Mouse (Mus musculus): ENCODE results near the gene Gps2. TPM values are rescaled to one million over a fixed set of nuclear protein-coding genes. Genes with fewer than 3 reads are reported as not detected.

The Gps2 gene
- polyA plus RNA-seq, 1 experiment: 38.0 TPM

DNA sequence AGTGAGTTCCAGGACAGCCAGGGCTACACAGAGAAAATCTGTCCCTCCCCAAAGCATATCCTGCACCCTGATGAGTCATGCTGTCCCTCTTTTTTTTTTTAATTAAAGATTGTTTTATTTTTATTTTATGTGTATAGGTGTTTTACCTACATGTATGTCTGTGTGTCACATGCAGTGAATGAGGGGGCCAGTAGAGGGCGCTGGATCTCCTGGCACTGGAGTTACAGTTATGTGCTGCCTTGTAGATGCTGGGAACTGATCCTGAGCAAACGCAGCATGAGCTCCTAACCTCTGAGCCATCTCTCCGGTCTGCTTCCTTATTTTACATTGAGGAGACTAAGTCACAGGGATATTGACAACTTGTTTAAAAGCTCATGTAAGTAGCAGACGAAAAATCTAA, 30.6 kb upstream of the Gps2 start:
- H3K36me3 ChIP-seq (ENCODE audit: control insufficient read depth, insufficient read depth): no peaks in the 10 kb centered on the region
- TF ChIP-seq CEBPB (IDR thresholded peaks at IDR 0.05; ENCODE audit: insufficient read depth, poor library complexity, severe bottlenecking) (no peak), POLR2AphosphoS2 (IDR thresholded peaks at IDR 0.05; ENCODE audit: insufficient read length, low read depth) (no peak), USF1 (IDR thresholded peaks at IDR 0.05; ENCODE audit: low read depth) (no peak), REST (IDR thresholded peaks at IDR 0.05; ENCODE audit: insufficient read depth, insufficient read length) (no peak), TCF3 (IDR thresholded peaks at IDR 0.05; ENCODE audit: insufficient read length, low read depth) (no peak), POLR2A (IDR thresholded peaks at IDR 0.05; ENCODE audit: insufficient read length, low read depth) (no peak), TCF12 (IDR thresholded peaks at IDR 0.05; ENCODE audit: insufficient read depth, poor library complexity, severe bottlenecking) (no peak), SRF (IDR thresholded peaks at IDR 0.05; ENCODE audit: control insufficient read depth, insufficient read length, low read depth) (no peak)
- H3K79me2 ChIP-seq (ENCODE audit: control insufficient read depth, insufficient read depth): peaks cover 24% of the 10 kb centered on the region
- H3K4me3 ChIP-seq: no peak overlapping the region
- H3K27me3 ChIP-seq (ENCODE audit: control insufficient read depth, insufficient read depth, insufficient read length): no peaks in the 10 kb centered on the region
- peak overlapping the region; percentile 26 for H3K4me2 ChIP-seq (ENCODE audit: low read depth)
- H3ac ChIP-seq (ENCODE audit: control insufficient read depth, insufficient read length): no peak overlapping the region

DNA sequence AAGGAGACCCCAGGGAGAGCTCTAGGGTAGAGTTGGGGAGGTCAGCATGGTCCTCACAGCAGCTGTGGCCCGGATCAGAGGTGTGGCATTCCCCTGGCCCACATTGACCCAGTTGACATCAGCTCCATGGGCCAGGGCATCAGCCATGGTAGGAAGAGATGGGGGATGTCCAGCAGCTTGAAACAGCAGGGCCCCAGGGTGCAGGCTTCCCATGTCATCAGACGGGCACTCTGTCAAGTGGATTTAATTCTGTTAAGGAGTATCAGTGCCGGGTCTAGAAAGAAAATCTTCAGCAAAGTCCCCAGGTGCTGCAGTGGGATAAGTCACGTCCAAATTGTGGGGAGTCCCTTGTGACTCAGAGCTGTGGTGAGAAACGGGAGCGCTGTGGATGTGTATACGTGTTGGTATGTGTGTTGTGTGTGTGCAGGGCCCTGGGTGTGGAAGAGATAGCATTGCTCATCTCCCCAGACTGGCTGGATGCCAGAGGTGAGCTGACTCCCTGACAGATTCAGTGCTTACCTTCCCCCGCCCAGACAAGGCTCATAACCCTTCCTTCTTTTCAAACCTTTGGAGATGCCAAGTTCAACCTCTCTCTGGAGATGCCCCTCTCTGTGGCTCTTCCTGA, 30.0 kb upstream of the Gps2 start:
- TF ChIP-seq TCF3 (IDR thresholded peaks at IDR 0.05; ENCODE audit: insufficient read length, low read depth) (no peak), TCF12 (IDR thresholded peaks at IDR 0.05; ENCODE audit: insufficient read depth, poor library complexity, severe bottlenecking) (no peak), E2F4 (IDR thresholded peaks at IDR 0.05; ENCODE audit: insufficient read depth) (no peak), MAX (IDR thresholded peaks at IDR 0.05; ENCODE audit: low read depth) (no peak), SRF (IDR thresholded peaks at IDR 0.05; ENCODE audit: control insufficient read depth, insufficient read length, low read depth) (no peak), REST (IDR thresholded peaks at IDR 0.05; ENCODE audit: insufficient read depth, insufficient read length) (no peak), POLR2AphosphoS2 (IDR thresholded peaks at IDR 0.05; ENCODE audit: insufficient read length, low read depth) (no peak), MYOG (IDR thresholded peaks at IDR 0.05; ENCODE audit: control insufficient read depth in 1 of 3, insufficient read depth in 1 of 3, insufficient read length in 2 of 3, low read depth in 2 of 3) (no peak), MYOD1 (IDR thresholded peaks at IDR 0.05; ENCODE audit: control insufficient read depth in 1 of 3, insufficient read length in 2 of 3, low read depth in 2 of 3) (no peak), USF1 (IDR thresholded peaks at IDR 0.05; ENCODE audit: low read depth) (no peak), CEBPB (IDR thresholded peaks at IDR 0.05; ENCODE audit: insufficient read depth, poor library complexity, severe bottlenecking) (no peak), POLR2A (IDR thresholded peaks at IDR 0.05; ENCODE audit: insufficient read length, low read depth) (no peak)
- Histone ChIP-seq H3K4me2 (ENCODE audit: low read depth) (peak overlapping the region; percentile 31), H3K36me3 (ENCODE audit: control insufficient read depth, insufficient read depth) (no peaks in the 10 kb centered on the region), H3K79me2 (ENCODE audit: control insufficient read depth, insufficient read depth) (peaks cover 18% of the 10 kb centered on the region), H3K27me3 (ENCODE audit: control insufficient read depth, insufficient read depth, insufficient read length) (no peaks in the 10 kb centered on the region), H3ac (ENCODE audit: control insufficient read depth, insufficient read length) (no peak overlapping the region), H3K4me3 (no peak overlapping the region)

DNA sequence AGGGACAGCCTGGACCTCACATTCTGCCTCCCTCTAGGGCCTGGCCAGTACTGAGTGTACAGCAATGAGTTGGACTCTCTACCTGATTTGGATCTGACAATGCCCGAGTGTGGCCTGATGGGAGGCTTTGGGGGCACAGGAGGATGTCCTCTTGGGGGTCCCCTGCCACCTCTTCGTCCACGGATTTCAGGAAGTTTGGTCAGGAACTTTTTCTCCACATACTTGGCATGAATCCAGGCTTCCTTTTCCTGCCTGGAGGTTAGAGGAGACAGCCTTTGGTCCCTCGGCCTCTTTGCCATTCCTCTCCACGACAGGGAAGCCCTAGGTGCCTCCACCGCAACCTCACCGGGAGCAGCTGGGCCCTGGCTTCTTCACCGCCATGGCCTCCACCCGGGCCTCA, 29.4 kb upstream of the Gps2 start:
- no peak for TF ChIP-seq MYOG (IDR thresholded peaks at IDR 0.05; ENCODE audit: control insufficient read depth in 1 of 3, insufficient read depth in 1 of 3, insufficient read length in 2 of 3, low read depth in 2 of 3)
- no peak for TF ChIP-seq TCF12 (IDR thresholded peaks at IDR 0.05; ENCODE audit: insufficient read depth, poor library complexity, severe bottlenecking)
- no peak for TF ChIP-seq SRF (IDR thresholded peaks at IDR 0.05; ENCODE audit: control insufficient read depth, insufficient read length, low read depth)
- TF ChIP-seq MAX (IDR thresholded peaks at IDR 0.05; ENCODE audit: low read depth): no peak
- no peak for TF ChIP-seq REST (IDR thresholded peaks at IDR 0.05; ENCODE audit: insufficient read depth, insufficient read length)
- TF ChIP-seq POLR2AphosphoS2 (IDR thresholded peaks at IDR 0.05; ENCODE audit: insufficient read length, low read depth): no peak
- no peak for TF ChIP-seq CEBPB (IDR thresholded peaks at IDR 0.05; ENCODE audit: insufficient read depth, poor library complexity, severe bottlenecking)
- TF ChIP-seq TCF3 (IDR thresholded peaks at IDR 0.05; ENCODE audit: insufficient read length, low read depth): no peak
- TF ChIP-seq POLR2A (IDR thresholded peaks at IDR 0.05; ENCODE audit: insufficient read length, low read depth): no peak
- no peak for TF ChIP-seq E2F4 (IDR thresholded peaks at IDR 0.05; ENCODE audit: insufficient read depth)
- TF ChIP-seq MYOD1 (IDR thresholded peaks at IDR 0.05; ENCODE audit: control insufficient read depth in 1 of 3, insufficient read length in 2 of 3, low read depth in 2 of 3): no peak
- no peak for TF ChIP-seq USF1 (IDR thresholded peaks at IDR 0.05; ENCODE audit: low read depth)
- Histone ChIP-seq H3K27me3 (ENCODE audit: control insufficient read depth, insufficient read depth, insufficient read length) (no peaks in the 10 kb centered on the region), H3K4me2 (ENCODE audit: low read depth) (peak overlapping the region; percentile 31), H3K79me2 (ENCODE audit: control insufficient read depth, insufficient read depth) (peaks cover 12% of the 10 kb centered on the region), H3ac (ENCODE audit: control insufficient read depth, insufficient read length) (no peak overlapping the region), H3K36me3 (ENCODE audit: control insufficient read depth, insufficient read depth) (no peaks in the 10 kb centered on the region), H3K4me3 (no peak overlapping the region)

DNA sequence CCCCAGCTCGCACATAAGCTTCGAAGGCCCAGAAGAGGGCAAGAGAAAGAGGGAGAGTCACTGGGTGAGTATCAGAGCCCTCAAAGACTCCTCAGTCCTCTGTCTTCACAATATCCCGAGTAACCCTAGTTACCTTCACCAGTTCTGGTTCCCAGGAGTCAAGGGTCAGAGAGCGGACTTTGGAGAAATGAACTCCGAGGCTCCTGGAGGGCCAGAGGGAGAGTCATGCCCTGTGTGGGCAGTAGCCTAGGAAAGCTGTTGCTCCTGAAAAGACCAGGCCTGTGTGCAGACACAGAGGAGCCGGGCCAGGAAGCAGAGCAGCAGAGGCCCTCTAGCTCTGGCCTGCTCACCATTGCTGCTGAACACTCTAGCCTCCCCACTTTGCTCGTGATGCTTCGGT, 29.0 kb upstream of the Gps2 start:
- H3K4me3 ChIP-seq: no peak overlapping the region
- peaks cover 8% of the 10 kb centered on the region for H3K79me2 ChIP-seq (ENCODE audit: control insufficient read depth, insufficient read depth)
- H3K27me3 ChIP-seq (ENCODE audit: control insufficient read depth, insufficient read depth, insufficient read length): no peaks in the 10 kb centered on the region
- H3K4me2 ChIP-seq (ENCODE audit: low read depth): peak overlapping the region; percentile 31
- no peak overlapping the region for H3ac ChIP-seq (ENCODE audit: control insufficient read depth, insufficient read length)
- no peaks in the 10 kb centered on the region for H3K36me3 ChIP-seq (ENCODE audit: control insufficient read depth, insufficient read depth)
- no peak for TF ChIP-seq TCF12 (IDR thresholded peaks at IDR 0.05; ENCODE audit: insufficient read depth, poor library complexity, severe bottlenecking)
- no peak for TF ChIP-seq E2F4 (IDR thresholded peaks at IDR 0.05; ENCODE audit: insufficient read depth)
- TF ChIP-seq USF1 (IDR thresholded peaks at IDR 0.05; ENCODE audit: low read depth): no peak
- TF ChIP-seq CEBPB (IDR thresholded peaks at IDR 0.05; ENCODE audit: insufficient read depth, poor library complexity, severe bottlenecking): no peak
- TF ChIP-seq SRF (IDR thresholded peaks at IDR 0.05; ENCODE audit: control insufficient read depth, insufficient read length, low read depth): no peak
- TF ChIP-seq REST (IDR thresholded peaks at IDR 0.05; ENCODE audit: insufficient read depth, insufficient read length): no peak
- TF ChIP-seq MYOD1 (IDR thresholded peaks at IDR 0.05; ENCODE audit: control insufficient read depth in 1 of 3, insufficient read length in 2 of 3, low read depth in 2 of 3): no peak
- TF ChIP-seq POLR2A (IDR thresholded peaks at IDR 0.05; ENCODE audit: insufficient read length, low read depth): no peak
- no peak for TF ChIP-seq MYOG (IDR thresholded peaks at IDR 0.05; ENCODE audit: control insufficient read depth in 1 of 3, insufficient read depth in 1 of 3, insufficient read length in 2 of 3, low read depth in 2 of 3)
- TF ChIP-seq MAX (IDR thresholded peaks at IDR 0.05; ENCODE audit: low read depth): no peak

Measured in myocyte (in vitro differentiated cells).